Mouse (Mus musculus) heart, embryonic 10.5 days (tissue): ENCODE results near the gene Gstz1. TPM values are rescaled to one million over a fixed set of nuclear protein-coding genes. Genes with fewer than 3 reads are reported as not detected.
"Not testable (repeated sequence)": the region's sequence is repeated elsewhere in the genome, so short reads cannot be mapped to it uniquely, and the experiment has no call there.

Experiments
- DNase-seq: peaks from one replicate; pipeline ENCODE4 v3.0.0-alpha.2; 2017; ENCODE audit warnings: low spot score
- H3K27ac ChIP-seq: fragments of 300-500 bp; sonication (generic); 2 replicates; pipeline ENCODE4 v1.5.1; 2016; ENCODE audit warnings: mild to moderate bottlenecking
- H3K27me3 ChIP-seq: fragments of 300-500 bp; sonication (generic); 2 replicates; pipeline ENCODE4 v1.6.1; 2016; ENCODE audit warnings: mild to moderate bottlenecking; ENCODE audit not compliant: poor library complexity, insufficient read depth, severe bottlenecking
- H3K36me3 ChIP-seq: fragments of 300-500 bp; sonication (generic); 2 replicates; pipeline ENCODE4 v1.6.1; 2016; ENCODE audit warnings: mild to moderate bottlenecking, moderate library complexity
- H3K4me1 ChIP-seq: fragments of 300-500 bp; sonication (generic); 2 replicates; pipeline ENCODE4 v1.6.1; 2016; ENCODE audit warnings: mild to moderate bottlenecking
- H3K4me3 ChIP-seq: fragments of 300-500 bp; sonication (generic); 2 replicates; pipeline ENCODE4 v1.5.1; 2016; ENCODE audit warnings: mild to moderate bottlenecking, moderate library complexity
- H3K9me3 ChIP-seq: fragments of 300-500 bp; sonication (generic); 2 replicates; pipeline ENCODE4 v1.6.1; 2016; ENCODE audit warnings: mild to moderate bottlenecking, moderate library complexity
- WGBS: fragments of 180-500 bp; shearing (Covaris S2); methylation state at CpG from one replicate; pipeline ENCODE4 v1.1.7; 2016; 5-methylcytosine and 5-hydroxymethylcytosine counted together
- polyA plus RNA-seq: library from polyadenylated mRNA; unstranded; fragments of >200 nt; fragmentation: Nextera tagmentation; extraction: Ambion mirVana; gene quantifications from 2 replicates; pipeline ENCODE4 v1.2.1, GENCODE M21; 2016

Gene Gstz1
- polyA plus RNA-seq, 1 experiment from 2014 or later, result 38.0 TPM

DNA sequence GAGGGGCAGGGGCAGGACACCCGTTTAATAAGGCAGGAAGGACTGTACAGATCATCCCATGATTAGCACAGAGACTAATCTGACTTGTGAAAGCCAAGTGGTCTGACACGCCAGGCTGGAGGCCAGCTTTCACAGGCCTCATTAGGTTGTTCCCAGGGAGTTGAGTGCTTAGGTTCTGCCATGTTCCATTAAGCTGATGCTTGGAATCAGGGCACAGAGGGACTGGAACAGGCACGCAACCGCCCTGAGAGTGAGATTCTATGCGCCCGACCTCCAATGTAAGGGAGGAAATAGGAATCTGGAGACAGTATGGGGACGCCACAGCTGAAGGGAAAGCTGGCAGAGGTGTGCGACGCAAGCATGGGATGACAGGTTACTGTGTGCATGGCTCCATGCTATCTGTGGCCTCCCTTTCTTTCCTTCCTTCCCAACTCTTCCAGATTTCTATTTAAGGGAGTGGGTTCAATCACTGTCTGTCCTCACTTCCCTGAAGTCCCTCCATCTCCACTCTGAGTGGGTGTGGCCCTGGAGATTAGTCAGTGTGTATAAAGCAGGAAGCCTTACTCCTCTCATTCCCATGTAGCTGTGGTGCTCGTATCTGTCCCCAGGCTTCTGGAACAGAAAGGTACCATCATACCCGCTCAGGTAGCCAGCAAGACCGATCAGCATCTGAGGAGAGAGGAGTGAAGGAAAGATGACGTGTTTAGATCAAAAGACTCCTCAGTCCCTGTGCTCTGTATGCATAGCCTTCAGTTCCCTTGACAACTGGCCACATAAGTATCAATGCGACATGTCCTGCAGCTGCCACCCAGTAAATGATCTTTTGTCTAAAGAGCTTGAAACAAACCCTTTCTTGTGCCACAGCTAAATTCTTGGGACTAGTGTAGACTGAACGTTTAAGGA lies 9.3 kb upstream of the Gstz1 start:
- no peaks in the 10 kb centered on the region for H3K9me3 ChIP-seq
- WGBS, result 76% methylated on average over 15 of the region's 15 CpGs
- DNase-seq, result no peak
- H3K27me3 ChIP-seq, result no peaks in the 10 kb centered on the region
- peaks cover 11% of the 10 kb centered on the region for H3K36me3 ChIP-seq
- no peak overlapping the region for H3K27ac ChIP-seq
- H3K4me3 ChIP-seq, result no peak overlapping the region
- peaks cover 15% of the 10 kb centered on the region for H3K4me1 ChIP-seq

DNA sequence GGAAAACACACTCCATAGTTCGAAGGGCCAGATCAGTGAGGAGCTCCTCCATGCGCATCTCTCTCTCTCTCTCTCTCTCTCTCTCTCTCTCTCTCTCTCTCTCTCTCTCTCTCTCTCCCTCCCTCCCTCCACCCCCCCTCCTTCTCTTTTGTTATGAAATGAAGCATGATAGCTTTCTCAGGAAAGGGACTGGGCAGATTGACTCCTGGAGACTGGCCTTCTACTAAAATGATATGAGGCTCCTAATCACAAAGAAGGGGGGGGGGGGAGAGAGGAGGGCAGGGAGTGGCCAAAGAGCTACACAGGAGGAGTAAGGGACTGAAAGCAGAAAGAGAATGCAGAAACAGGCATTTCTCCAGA lies 8.6 kb upstream of the Gstz1 start:
- no peaks in the 10 kb centered on the region for H3K9me3 ChIP-seq
- 92% methylated on average over 2 of the region's 2 CpGs for WGBS
- H3K36me3 ChIP-seq, result peaks cover 11% of the 10 kb centered on the region
- DNase-seq, result no peak
- H3K4me1 ChIP-seq, result peaks cover 15% of the 10 kb centered on the region
- no peak overlapping the region for H3K4me3 ChIP-seq
- H3K27ac ChIP-seq, result no peak overlapping the region
- no peaks in the 10 kb centered on the region for H3K27me3 ChIP-seq

DNA sequence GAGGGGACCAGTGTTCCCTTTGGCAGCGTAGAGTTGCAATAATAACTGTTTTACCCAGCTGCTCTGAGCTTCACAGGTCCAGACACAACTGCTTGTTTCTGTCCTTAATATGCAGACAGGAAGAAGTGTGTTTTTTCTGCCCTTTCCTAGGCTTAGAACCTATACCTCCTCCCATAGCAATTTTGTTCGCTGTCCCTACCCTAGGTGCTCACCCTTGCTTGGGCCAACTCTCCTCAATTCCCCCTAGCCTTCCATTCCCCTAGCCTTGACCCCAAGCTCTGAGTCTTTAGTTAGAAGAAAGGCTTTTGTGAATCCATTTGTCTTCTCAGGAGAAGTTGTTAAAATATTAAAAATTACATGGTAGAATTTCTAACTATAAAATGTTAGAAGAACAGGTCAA lies 8.2 kb upstream of the Gstz1 start:
- WGBS, result 67% methylated on average over 2 of the region's 2 CpGs
- no peak for DNase-seq

GRCm38 (mm10) chr12:87142156-87142555 lies 4.8 kb upstream of the Gstz1 start:
- Histone ChIP-seq H3K4me3 (no peak overlapping the region), H3K27ac (0 out of 2 replicates have a peak overlapping the region, but pooled peaks have one; percentile 16), H3K4me1 (peaks cover 23% of the 10 kb centered on the region), H3K27me3 (no peaks in the 10 kb centered on the region), H3K36me3 (peaks cover 10% of the 10 kb centered on the region), H3K9me3 (no peaks in the 10 kb centered on the region)
- DNase-seq, result no peak
- 68% methylated on average over 2 of the region's 2 CpGs for WGBS

More for the DNA sequence above, 8.2 kb upstream of the Gstz1 start:
- Histone ChIP-seq H3K27me3 (no peaks in the 10 kb centered on the region), H3K36me3 (peaks cover 11% of the 10 kb centered on the region), H3K4me3 (no peak overlapping the region), H3K9me3 (no peaks in the 10 kb centered on the region), H3K4me1 (peaks cover 15% of the 10 kb centered on the region), H3K27ac (no peak overlapping the region)

- Histone ChIP-seq H3K4me1 (peaks cover 16% of the 10 kb centered on the region), H3K27me3 (no peaks in the 10 kb centered on the region), H3K36me3 (peaks cover 11% of the 10 kb centered on the region), H3K9me3 (no peaks in the 10 kb centered on the region), H3K27ac (peak within 1 kb of the TSS; percentile 99), H3K4me3 (peak within 1 kb of the TSS; percentile 83)
- under 1% methylated on average over 61 of the region's 61 CpGs for WGBS
- peak; percentile 99 for DNase-seq
These were observed 577 bp downstream of the Gstz1 start, which contains the start of gene Pomt2 for GRCm38 (mm10) chr12:87147395-87148089. Gene Pomt2, minus strand, starts transcription at chr12:87147968.

- Histone ChIP-seq H3K36me3 (peaks cover 11% of the 10 kb centered on the region), H3K4me3 (peak overlapping the region; percentile 83), H3K27me3 (no peaks in the 10 kb centered on the region), H3K9me3 (no peaks in the 10 kb centered on the region), H3K4me1 (peaks cover 16% of the 10 kb centered on the region), H3K27ac (peak overlapping the region; percentile 99)
- no peak for DNase-seq
- 18% methylated on average over 15 of the region's 15 CpGs for WGBS
These were observed 1.2 kb downstream of the Gstz1 start for GRCm38 (mm10) chr12:87148136-87148535.

GRCm38 (mm10) chr12:87149471-87149870 lies 2.5 kb downstream of the Gstz1 start:
- no peak for DNase-seq
- H3K9me3 ChIP-seq, result no peaks in the 10 kb centered on the region
- peaks cover 10% of the 10 kb centered on the region for H3K36me3 ChIP-seq
- H3K4me3 ChIP-seq, result no peak overlapping the region
- H3K4me1 ChIP-seq, result peaks cover 16% of the 10 kb centered on the region
- WGBS, result 94% methylated on average over 5 of the region's 5 CpGs
- no peaks in the 10 kb centered on the region for H3K27me3 ChIP-seq
- H3K27ac ChIP-seq, result no peak overlapping the region

GRCm38 (mm10) chr12:87154448-87154847 lies 7.5 kb downstream of the Gstz1 start:
- not testable (repeated sequence) for H3K4me3 ChIP-seq, H3K9me3 ChIP-seq, H3K27me3 ChIP-seq, DNase-seq, H3K27ac ChIP-seq
- peaks cover 13% of the 10 kb centered on the region for H3K4me1 ChIP-seq
- WGBS, result 88% methylated on average over 4 of the region's 4 CpGs
- H3K36me3 ChIP-seq, result peaks cover 16% of the 10 kb centered on the region

DNA sequence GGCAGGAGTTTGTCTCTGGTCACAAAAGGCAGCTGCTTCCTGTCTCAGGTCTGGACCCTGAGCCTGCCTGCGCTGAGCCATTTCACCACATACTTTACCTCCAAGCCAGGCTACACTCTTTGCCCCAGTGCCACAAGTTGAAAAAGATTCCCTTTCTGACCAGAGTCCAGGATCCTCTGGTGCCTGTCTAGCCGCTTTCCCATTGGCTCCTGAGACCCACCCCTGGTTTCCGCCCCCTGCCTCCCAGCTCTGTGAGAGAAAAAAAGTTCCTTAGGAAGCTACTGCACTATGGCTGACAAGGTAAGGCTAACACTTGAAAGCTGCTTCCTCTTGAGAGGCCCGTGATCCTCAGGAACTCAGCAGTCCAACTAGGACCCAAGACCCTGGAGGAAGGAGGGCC lies 10.4 kb downstream of the Gstz1 start:
- Histone ChIP-seq H3K9me3 (no peaks in the 10 kb centered on the region), H3K27ac (peak overlapping the region; percentile 47; the same call in 1 of the 2 replicates), H3K4me3 (no peak overlapping the region), H3K4me1 (peaks cover 13% of the 10 kb centered on the region), H3K36me3 (peaks cover 23% of the 10 kb centered on the region), H3K27me3 (no peaks in the 10 kb centered on the region)
- DNase-seq, result no peak
- 48% methylated on average over 4 of the region's 4 CpGs for WGBS

DNA sequence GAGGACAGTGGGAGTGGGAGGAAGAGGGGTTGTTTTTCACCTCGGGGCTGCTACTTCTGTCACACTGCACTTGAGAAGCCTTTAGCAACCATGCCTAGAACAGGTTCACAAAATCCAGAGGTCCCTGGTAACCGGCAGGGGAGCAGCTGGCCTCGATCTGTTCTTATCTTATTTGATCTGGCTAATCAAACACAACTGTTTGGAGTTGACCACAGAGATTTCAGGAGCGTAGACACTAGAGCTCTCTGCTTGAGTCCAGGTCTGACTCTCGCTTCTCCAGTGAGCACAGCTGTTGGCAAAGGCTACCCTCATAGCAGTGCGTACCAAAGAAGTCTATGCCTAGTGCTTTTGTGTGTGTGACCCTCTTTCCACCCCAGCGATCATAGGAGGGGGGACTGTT lies 11.1 kb downstream of the Gstz1 start:
- Histone ChIP-seq H3K4me1 (peaks cover 13% of the 10 kb centered on the region), H3K27ac (peak overlapping the region; percentile 47; the same call in 1 of the 2 replicates), H3K9me3 (no peaks in the 10 kb centered on the region), H3K4me3 (no peak overlapping the region), H3K36me3 (peaks cover 25% of the 10 kb centered on the region), H3K27me3 (no peaks in the 10 kb centered on the region)
- WGBS, result 69% methylated on average over 7 of the region's 7 CpGs
- DNase-seq, result no peak

- 67% methylated on average over 1 of the region's 1 CpGs for WGBS
- Histone ChIP-seq H3K27me3 (no peaks in the 10 kb centered on the region), H3K4me3 (no peak overlapping the region), H3K4me1 (peaks cover 13% of the 10 kb centered on the region), H3K9me3 (no peaks in the 10 kb centered on the region), H3K36me3 (peaks cover 38% of the 10 kb centered on the region), H3K27ac (peak overlapping the region; percentile 47)
- DNase-seq, result no peak
These were observed 13.3 kb downstream of the Gstz1 start for GRCm38 (mm10) chr12:87160310-87160709.

DNA sequence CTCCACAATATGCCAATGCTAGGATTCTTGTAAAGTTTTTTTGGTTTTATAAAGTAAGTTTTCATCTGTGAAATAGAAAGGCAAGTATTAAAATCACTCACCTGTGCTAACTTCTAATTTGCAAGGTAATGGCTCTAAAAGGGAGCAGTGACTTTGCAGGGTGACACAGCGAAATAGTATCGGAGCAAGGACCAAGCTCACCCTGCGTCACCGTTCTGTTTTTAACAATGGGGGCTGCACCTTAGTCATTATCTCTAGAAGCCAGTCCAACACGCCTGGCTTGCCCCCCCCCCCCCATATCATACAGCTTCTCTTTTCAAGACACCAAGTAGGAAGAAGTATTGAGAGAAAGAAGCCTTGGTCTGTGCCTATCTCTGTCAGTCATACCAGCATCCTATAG lies 13.8 kb downstream of the Gstz1 start:
- H3K9me3 ChIP-seq, result no peaks in the 10 kb centered on the region
- no peaks in the 10 kb centered on the region for H3K27me3 ChIP-seq
- DNase-seq, result peak; percentile 90
- H3K4me1 ChIP-seq, result peaks cover 13% of the 10 kb centered on the region
- 68% methylated on average over 5 of the region's 5 CpGs for WGBS
- peak overlapping the region; percentile 49; the same call in 1 of the 2 replicates for H3K27ac ChIP-seq
- H3K36me3 ChIP-seq, result peaks cover 33% of the 10 kb centered on the region
- no peak overlapping the region for H3K4me3 ChIP-seq
